Mouse (Mus musculus) mouse trophoblast stem cell (cell line): Measurements from ENCODE around the gene Usp46.

ENCODE experiments used
- in situ Hi-C, 2 experiments: fragments of 300-500 bp; cut with MseI, MboI; formaldehyde crosslinking; loops; 2 replicates in 1 of 2; 3 replicates in 1 of 2; pipeline ENCODE4 v1.15.1; 2025

The Usp46 gene

DNA sequence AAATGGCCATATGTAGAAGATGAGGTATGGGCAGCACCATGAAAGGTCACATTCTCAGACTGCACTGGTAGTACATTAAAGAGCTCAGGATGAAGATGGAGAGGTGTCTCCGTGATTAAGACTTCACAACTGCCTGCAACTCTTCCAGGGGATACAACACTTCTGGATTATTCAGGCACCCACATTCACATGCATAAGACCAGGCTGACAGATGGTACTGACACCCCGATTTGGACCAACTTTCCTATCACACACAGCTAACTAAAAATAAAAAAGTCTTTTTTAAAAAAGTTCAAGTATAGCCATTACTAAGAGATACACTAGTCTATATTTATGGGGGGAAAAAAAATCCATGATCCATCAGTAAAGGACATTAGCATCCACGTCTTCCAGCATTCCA lies 112.5 kb downstream of the Usp46 start:
- in situ Hi-C loops, result no loop called here

DNA sequence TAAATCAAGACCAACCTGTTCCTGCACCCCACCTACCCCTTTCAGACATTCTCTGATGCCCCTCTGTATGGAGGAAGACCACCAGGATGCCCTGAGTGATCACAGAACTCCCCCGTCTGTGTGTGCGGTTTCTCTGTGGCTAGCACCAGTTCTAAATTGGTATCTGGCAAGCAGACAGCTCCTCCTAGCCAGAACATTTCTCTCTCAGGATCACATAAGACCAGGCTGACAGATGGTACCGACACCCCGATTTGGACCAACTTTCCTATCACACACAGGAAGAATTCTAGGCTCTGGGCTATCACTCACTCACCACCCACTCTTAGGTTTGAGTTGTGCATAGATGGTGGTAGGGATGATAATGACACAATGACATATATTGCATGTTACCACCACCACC lies 113.2 kb downstream of the Usp46 start:
- in situ Hi-C loops, result no loop called here

DNA sequence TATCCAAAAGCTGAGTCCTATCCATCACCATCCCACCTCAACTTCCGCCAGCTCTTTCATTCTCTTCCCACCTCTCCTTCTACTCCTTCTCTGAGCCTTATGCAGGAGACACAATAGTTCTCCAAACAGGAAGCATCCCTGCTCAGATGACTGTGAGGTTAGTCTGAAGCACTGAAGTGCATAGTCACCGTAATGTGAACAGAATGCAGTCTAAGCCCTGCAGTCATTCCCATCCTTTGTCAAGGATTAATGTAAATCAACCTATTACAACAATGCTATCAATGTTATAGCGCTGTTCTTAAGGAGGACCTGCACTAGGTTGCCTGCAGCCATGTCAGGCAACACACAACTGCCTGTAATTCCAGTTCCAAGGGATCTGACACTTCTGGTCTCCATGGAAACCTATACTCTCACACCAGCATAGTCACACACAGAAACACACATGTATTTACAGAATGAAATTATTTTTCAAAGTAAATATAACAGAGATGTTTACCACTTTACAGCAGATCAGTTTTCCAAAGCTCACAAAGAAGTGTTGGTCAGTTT lies 115.1 kb downstream of the Usp46 start:
- in situ Hi-C loops, result no loop called here

DNA sequence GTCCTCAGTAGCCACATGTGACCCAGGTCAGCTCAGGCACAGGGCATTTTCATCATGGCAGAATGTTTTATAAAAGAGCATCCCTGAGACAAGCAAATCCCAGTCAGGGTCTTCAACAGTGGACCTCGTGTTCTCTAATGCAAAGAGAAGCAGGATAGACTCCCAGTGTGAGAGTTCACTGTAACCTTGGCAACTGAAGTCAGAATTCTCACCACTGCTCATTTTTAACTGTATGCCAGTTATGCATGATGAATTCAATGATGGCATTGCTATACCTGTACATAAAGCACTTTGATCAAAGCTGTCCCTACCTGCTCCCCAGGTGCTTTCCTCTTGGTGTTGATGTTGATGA lies 116.6 kb downstream of the Usp46 start:
- in situ Hi-C loops, result no loop called here

DNA sequence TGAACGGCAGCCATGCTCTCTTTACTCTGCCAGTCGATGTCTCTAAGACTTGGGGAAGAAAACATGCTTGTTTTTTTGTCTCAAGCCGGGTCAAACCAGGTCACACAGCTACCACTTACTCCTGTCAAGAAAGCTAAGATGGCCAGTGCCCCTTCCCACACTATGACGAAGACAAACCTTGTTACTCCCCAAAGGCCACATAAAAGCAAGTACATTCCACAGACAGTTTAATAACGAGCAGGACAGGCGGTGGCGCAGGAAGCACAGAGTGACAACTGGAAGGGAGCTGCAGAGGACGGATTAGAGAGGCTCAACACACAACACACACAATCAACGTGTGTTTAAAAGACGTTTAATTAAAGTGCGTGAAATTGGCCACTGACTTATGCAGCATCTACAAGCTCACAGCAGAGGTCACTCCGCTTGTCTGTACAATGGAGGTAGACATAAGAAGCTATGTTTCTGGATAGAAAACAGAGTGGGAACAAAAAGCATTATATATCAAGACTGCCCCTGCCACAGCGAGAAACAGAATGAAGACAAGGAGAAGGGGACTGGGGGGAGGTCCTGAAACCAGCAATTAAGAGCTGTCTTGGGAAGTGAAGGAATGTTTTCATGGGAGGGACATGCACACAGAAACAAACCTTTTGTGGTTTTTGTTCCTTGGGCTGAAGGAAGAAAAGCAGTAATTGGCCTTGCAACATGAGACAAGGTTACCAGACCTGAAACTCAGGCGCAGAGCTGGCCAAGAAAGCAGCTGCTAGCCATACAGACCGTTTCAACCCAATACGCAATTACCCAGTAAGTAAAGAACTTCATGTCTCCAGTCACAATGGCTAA lies 117.2 kb downstream of the Usp46 start:
- in situ Hi-C loops, result no loop called here
